Mouse (Mus musculus) T-helper 1 cell (primary cell): ENCODE measurements around the gene Wdr53.
"Not testable (repeated sequence)": the region's sequence is repeated elsewhere in the genome, so short reads cannot be mapped to it uniquely, and the experiment has no call there.

Experiments used
- in situ Hi-C: fragments of 300-600 bp; cut with MboI, MseI; formaldehyde crosslinking; loops from one replicate; pipeline ENCODE4 v1.15.1; 2025; ENCODE audit warnings: high pct_unique_total_duplicates

The Wdr53 gene

GRCm38 (mm10) chr16:32246952-32247370, at the start of gene Wdr53, which contains the start of gene Fbxo45:
Wdr53 (plus strand) TSS chr16:32247227.
Fbxo45 (minus strand) TSS chr16:32247158.
- in situ Hi-C loops: no loop called here

- in situ Hi-C loops: loop anchor here (5.0 kb wide), 1 partner anchor 88 kb away; no protein-coding TSS in a partner anchor
Observed at GRCm38 (mm10) chr16:32200256-32201003, 46.6 kb upstream of the Wdr53 start.

GRCm38 (mm10) chr16:32201004-32201325, 46.1 kb upstream of the Wdr53 start:
- in situ Hi-C loops: loop anchor here (5.0 kb wide), 1 partner anchor 89 kb away; no protein-coding TSS in a partner anchor

- in situ Hi-C loops: loop anchor here (5.0 kb wide), 1 partner anchor 90 kb away; no protein-coding TSS in a partner anchor
Observed at GRCm38 (mm10) chr16:32202681-32203080, 44.3 kb upstream of the Wdr53 start.

- in situ Hi-C loops: loop anchor here (5.0 kb wide), 1 partner anchor 93 kb away; no protein-coding TSS in a partner anchor
Observed at GRCm38 (mm10) chr16:32204902-32205301, 42.1 kb upstream of the Wdr53 start.

GRCm38 (mm10) chr16:32214156-32214555, 32.9 kb upstream of the Wdr53 start:
- in situ Hi-C loops: no loop called here

GRCm38 (mm10) chr16:32214804-32215576, 32.0 kb upstream of the Wdr53 start:
- in situ Hi-C loops: no loop called here

- in situ Hi-C loops: no loop called here
Observed at GRCm38 (mm10) chr16:32221803-32222202, 25.2 kb upstream of the Wdr53 start.

GRCm38 (mm10) chr16:32222399-32222798, 24.6 kb upstream of the Wdr53 start:
- in situ Hi-C loops: no loop called here

GRCm38 (mm10) chr16:32232050-32232449, 15.0 kb upstream of the Wdr53 start:
- in situ Hi-C loops: not testable (repeated sequence)

GRCm38 (mm10) chr16:32237930-32238680, 8.9 kb upstream of the Wdr53 start:
- in situ Hi-C loops: no loop called here

- in situ Hi-C loops: no loop called here
Observed at GRCm38 (mm10) chr16:32239428-32240312, 7.4 kb upstream of the Wdr53 start.

GRCm38 (mm10) chr16:32243901-32244300, 3.1 kb upstream of the Wdr53 start:
- in situ Hi-C loops: no loop called here

GRCm38 (mm10) chr16:32246351-32246791, 656 bp upstream of the Wdr53 start:
- in situ Hi-C loops: no loop called here

GRCm38 (mm10) chr16:32264225-32264624, 17.2 kb downstream of the Wdr53 start:
- in situ Hi-C loops: not testable (repeated sequence)

GRCm38 (mm10) chr16:32271291-32271690, 24.3 kb downstream of the Wdr53 start, which contains the start of gene Smco1:
Smco1 (plus strand) TSS chr16:32271468.
- in situ Hi-C loops: no loop called here

GRCm38 (mm10) chr16:32273338-32273737, 26.3 kb downstream of the Wdr53 start:
- in situ Hi-C loops: no loop called here

GRCm38 (mm10) chr16:32275041-32275440, 28.0 kb downstream of the Wdr53 start:
- in situ Hi-C loops: no loop called here

- in situ Hi-C loops: no loop called here
Observed at GRCm38 (mm10) chr16:32275830-32276229, 28.8 kb downstream of the Wdr53 start.
